Mouse (Mus musculus): ENCODE measurements around the gene Pcdh10.
A peak's percentile ranks its signal among the peaks of the same experiment; 100 is the strongest.

Pcdh10 gene

DNA sequence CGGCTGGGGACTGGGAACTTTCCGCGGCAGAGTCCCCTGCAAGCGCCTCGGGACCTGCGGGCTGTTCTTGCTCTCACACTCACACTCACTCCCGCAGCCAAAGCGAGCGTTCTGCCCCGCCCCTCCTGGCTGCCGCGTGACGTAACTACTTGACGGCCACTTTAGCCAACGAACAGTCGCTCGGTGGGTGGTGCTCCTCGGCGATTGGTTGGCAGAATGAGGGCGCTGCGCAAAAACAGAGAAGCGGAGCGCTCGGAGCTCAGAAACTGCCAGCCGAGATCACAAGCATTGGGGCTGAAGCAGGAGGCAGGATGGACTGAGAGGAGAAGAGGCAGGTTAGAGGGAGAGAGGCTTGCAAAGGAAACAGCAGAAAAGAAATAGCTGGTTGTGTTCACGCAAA, at the start of gene Pcdh10:
Gene Pcdh10 (plus strand): TSS at position 254 of the 400 bp plus-strand sequence.
- DNase-seq (ENCODE audit: low spot score), result peak; percentile 97

DNA sequence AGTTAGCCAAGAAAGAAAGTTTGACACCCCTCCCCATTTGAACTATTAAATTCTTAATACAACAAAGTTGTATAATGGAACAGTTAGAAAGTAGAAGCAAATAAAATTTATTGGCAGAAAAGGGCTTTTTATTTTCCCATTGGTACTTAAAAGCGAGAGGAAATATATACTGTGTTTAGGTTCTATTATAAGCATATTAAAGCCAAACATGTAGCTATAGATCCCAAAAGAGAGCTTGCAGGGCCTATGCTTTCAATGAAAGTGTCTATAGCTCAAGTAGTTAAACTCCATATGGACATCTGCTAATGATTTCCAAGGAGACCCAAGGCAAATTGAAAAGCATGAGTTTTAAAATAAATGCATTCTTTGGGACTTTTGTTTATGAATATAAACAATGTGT, 22.3 kb upstream of the Pcdh10 start:
- no peak for DNase-seq (ENCODE audit: low spot score)

DNA sequence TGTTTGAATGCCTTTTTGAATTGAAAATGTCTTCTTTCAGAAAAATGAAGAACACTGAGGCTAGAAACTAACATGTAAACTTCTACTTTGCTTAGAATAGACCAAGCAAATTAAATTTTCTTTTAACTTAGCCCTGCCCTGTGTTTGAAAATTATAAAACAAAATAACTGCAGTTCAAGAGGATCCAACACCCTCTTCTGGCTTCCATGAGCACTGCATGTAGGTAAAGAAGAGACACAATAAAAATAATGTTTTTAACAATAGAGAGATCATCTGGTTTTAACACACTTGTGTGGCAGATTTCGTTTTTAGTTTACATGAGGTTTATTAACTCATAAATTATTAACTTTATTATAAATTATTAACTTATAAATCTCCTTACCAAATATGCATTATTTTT, 9.2 kb upstream of the Pcdh10 start:
- no peak for DNase-seq (ENCODE audit: low spot score)

DNA sequence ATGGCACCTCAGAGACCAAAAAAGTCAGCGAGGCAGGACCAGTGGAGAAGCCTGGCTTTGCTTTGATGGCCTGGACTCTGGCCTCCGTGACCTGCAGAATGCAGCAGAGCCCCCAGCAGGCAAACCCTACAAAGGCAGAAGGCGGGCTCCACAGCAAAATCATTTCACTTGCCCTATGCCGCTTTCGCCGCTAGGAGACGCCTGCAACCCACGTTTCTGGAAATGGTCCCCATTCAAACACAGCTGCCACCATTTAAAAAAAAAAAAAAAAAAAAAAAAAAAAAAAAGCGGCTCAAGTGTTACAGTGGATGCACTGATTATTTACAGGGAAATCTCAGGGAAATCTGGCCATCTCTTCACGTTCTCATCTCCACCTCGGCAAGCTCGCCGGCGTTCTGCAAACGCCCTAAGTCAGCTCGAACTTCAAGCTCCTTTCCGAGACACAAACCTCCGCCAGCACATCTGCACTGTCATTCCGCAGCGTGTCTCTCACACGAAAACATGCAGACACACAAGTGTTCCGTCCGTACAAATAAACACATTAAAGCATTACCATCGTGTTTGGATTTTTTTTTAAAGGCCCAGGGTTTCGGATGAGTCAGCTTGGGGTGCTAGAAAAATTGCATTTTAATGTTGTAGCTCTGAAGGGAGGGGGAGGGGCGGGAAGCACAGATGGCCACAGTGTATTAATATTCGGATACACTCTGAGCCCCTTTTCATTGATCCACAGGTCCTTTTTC, 2.3 kb upstream of the Pcdh10 start:
- peak; percentile 92 for DNase-seq (ENCODE audit: low spot score)

DNA sequence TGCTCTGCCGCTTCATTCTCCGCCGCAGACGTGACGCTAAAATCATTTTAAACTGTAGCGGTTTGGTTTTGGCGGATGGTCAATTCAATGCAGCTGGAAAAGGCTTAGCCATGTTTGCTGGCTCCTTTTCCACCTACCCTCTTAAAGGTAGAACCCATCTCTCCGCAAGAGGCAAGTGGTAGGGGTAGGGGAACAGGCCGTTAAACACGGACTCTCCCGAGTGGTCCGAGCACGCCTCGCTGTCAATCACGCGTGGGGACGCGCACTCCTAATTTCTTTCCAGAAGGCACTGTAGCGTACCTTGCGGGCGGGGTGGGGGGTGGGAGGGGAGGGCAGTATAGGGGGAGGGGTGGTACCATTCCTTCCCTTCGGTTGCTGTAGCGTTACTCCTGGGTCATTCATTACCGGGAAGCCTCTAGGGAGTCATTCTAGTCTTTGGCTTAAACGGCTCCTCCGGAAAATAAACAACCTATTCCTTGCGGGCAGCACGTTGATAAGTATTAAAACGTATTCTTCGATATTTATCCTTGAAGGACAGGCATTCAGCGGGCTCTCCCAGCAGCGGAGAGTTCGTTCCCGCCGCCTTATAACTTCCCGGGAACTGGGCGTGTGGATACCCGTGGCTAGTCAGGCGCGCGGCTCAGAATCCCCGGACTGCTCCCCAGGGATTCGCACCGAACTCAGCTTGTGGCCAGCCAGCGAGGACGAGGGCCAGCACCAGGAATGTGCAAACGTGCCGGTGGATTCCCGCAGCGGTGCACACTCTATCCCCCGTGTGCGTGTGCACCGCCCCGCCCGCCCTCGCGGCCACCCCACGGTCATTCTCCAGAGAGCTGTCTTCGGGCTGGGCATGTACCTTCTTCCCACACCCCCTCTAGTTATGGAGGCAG, 1.5 kb upstream of the Pcdh10 start:
- DNase-seq (ENCODE audit: low spot score), result peak; percentile 62

DNA sequence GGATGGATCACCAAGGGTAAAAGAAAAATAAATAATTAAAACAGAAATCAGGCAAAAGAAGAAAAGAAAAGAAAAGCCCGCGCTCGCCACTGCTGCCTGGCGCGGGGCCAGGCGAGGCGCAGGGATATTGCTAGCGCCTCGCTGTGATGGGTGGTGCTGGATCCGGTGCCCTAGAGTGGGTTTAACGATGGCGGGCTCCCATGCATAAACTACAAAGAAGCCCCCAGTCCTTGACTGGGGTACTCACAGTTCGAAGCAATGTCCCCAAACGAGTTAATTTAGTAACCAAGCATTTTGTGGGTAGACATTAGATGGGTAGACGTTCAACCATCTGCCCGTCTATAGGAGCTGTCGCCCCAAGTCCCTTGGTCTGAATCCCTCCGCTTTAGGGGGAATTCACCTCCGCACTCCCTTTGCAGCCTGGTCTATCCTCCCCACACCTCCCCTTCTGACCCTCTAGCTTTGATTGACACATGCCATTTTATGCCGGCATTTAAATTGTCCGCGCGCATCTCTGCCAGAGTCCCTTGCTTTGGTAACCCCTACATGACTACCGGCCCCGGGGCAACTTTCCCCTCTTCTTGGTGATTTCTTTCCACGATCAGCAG, 703 bp upstream of the Pcdh10 start:
- peak; percentile 69 for DNase-seq (ENCODE audit: low spot score)

DNA sequence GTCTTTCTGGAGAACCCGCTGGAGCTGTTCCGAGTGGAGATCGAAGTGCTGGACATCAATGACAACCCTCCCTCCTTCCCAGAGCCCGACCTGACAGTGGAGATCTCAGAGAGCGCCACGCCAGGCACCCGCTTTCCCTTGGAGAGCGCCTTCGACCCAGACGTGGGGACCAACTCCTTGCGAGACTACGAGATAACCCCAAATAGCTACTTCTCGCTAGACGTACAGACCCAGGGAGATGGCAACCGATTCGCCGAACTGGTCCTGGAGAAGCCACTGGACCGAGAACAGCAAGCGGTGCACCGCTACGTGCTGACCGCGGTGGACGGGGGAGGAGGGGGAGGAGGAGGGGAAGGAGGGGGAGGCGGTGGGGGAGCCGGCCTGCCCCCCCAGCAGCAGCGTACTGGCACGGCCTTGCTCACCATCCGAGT, 1.4 kb downstream of the Pcdh10 start:
- DNase-seq (ENCODE audit: low spot score), result no peak

DNA sequence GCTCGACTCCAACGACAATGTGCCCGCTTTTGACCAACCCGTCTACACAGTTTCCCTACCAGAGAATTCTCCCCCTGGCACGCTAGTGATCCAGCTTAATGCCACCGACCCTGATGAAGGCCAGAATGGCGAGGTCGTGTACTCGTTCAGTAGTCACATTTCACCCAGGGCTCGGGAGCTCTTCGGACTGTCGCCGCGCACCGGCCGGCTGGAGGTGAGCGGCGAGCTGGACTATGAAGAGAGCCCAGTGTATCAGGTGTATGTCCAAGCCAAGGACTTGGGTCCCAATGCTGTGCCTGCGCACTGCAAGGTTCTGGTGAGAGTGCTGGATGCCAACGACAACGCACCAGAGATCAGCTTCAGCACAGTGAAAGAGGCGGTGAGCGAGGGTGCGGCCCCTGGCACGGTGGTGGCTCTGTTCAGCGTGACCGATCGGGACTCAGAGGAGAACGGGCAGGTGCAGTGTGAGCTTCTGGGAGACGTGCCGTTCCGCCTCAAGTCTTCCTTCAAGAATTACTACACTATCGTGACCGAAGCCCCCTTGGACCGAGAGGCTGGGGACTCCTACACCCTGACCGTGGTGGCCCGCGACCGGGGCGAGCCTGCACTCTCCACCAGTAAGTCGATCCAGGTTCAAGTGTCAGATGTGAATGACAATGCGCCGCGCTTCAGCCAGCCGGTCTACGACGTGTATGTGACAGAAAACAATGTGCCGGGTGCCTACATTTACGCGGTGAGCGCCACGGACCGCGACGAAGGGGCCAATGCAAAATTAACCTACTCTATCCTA, 2.0 kb downstream of the Pcdh10 start:
- peak; percentile 50 for DNase-seq (ENCODE audit: low spot score)

DNA sequence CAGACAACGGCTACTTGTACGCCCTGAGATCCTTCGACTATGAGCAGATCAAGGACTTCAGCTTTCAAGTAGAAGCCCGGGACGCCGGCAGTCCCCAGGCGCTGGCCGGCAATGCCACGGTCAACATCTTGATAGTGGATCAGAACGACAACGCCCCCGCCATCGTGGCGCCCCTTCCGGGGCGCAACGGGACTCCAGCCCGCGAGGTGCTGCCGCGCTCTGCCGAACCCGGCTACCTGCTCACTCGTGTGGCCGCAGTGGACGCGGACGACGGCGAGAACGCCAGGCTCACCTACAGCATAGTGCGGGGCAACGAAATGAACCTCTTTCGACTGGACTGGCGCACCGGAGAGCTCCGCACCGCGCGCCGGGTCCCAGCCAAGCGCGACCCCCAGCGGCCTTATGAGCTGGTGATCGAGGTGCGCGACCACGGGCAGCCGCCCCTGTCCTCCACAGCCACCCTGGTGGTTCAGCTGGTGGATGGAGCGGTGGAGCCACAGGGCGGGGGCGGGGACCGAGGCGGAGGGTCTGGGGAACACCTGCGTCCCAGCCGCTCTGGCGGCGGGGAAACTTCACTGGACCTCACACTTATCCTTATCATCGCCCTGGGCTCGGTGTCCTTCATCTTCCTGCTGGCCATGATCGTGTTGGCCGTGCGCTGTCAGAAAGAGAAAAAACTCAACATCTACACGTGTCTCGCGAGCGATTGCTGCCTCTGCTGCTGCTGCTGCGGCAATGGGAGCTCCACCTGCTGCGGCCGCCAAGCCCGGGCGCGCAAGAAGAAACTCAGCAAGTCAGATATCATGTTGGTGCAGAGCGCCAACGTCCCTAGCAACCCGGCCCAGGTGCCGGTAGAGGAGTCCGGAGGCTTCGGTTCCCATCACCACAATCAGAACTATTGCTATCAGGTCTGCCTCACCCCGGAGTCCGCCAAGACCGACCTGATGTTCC, 2.9 kb downstream of the Pcdh10 start:
- DNase-seq (ENCODE audit: low spot score), result peak; percentile 57

DNA sequence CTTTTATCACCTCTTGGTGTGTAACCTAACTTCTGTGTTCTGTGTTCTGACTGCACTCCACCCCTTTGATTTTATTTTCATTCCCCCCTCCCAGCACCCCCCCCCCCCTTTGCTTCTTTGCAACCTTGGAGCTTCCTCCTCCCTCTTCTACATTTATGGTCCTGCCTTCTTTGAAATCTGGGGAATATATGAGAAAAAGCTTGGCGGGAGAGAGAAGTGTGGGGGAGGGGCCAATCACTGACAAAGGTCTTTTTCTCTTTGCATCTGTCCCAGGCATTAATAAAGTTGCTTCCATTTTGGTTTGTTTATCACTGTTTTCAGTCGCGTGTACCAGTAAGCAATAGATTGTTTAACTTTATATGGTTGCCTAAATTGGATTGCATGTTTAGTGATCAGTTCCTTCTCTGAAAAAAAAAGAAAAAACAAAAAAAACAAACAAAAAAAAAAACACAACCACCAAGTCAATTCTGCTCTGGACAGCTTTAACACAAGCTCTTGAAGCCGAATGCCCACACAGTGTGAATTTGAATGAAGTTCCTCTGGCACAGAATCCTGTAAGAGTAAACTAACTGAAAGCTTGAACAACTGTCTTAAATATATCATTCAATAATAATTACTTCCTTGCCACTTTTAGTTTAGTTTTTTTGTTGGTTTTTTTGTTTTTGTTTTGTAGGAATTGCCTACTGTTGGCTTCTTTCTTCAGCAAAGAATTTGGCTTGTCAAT, 4.0 kb downstream of the Pcdh10 start:
- DNase-seq (ENCODE audit: low spot score), result peak; percentile 44

DNA sequence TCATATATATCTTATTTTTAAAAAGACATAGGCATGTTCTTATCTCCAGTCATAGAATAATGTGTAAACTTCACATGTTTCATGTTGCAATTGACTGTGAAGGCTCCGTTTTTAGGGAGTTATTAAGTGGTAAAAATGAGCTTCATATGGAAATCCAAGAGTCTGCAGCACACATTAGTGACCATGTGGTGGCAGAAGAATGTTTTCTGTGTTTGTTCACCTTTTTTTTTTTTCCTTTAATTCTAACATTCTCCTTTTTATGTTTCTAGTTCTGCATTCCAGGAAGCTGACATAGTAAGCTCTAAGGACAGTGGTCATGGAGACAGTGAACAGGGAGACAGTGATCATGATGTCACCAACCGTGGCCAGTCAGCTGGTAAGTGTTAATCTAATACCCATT, 5.6 kb downstream of the Pcdh10 start:
- DNase-seq (ENCODE audit: low spot score), result no peak

DNA sequence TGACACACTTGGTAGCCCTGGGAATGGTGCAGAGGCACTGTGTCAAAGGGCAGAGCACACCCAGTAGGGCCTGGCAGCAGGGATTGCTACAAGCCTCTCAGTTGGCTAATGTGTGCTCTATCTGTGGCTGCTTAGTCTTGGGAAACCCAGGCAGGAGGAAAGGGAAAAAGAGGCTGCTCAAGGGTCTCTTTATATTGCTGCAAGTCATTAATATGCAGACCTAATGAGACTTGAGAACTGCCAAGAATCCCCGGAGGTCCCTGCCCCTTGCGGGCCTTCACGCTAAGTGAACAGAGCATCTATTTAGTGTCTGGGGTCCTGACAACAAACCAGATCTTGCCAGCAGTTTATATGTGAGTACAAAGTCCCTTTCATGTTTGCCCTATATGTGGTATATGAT, 6.8 kb downstream of the Pcdh10 start:
- DNase-seq (ENCODE audit: low spot score), result peak; percentile 17

DNA sequence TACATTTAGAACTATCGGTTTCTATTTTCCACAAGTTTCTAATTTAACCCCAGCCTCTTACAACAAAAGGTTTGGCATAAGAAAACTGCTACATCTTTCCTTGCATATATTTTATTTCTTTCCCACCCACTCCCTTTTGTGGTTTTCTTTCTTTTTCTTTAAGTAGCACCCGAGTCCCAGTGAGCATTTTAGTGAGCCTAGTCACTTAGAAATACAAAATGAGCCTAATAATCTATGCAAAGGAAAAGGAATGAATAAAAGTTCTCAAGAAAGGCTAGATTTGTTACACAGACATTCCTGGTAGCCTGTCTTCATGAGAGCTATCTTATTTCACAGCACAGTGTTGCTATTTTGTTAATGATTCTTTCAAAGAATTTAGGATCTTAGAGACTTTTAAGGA, 7.3 kb downstream of the Pcdh10 start:
- DNase-seq (ENCODE audit: low spot score), result no peak

DNA sequence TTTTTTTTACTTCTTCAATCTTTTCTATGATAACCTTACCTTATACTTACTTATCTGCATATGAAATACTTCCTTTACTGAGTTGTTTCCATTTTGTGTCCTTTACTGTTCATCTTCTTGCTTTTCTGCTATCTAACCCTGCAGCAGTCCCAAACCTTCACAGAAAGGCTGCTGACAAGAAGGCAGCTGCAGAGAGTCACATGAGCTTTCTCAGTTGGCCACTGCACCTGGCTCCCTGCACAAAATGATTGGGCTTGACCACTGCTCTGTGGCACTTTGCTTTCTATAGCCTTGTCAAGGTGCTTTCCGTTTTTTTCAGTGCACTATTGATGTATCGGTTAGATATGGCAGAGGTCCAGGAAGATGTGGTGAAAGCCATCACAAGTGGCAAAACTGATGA, 8.3 kb downstream of the Pcdh10 start:
- DNase-seq (ENCODE audit: low spot score), result no peak

DNA sequence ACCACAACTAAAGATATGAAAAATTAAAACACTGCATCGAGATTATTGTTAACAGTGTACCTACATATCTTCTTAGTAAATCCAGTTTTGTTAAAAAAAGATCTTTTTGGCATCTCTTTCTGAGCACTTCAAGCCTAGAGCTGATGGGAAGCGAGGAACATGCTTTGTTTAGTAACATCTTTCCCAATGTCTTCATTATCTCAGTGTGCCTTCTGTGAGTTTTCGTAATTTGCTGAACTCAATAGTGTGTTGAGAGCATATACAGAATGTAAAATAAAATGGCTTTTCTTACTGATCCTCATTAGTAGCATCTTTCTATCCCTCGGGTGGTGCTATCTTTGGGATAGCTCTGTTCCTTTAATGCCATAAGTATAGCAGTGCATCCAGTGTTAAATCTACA, 18.9 kb downstream of the Pcdh10 start:
- no peak for DNase-seq (ENCODE audit: low spot score)

DNA sequence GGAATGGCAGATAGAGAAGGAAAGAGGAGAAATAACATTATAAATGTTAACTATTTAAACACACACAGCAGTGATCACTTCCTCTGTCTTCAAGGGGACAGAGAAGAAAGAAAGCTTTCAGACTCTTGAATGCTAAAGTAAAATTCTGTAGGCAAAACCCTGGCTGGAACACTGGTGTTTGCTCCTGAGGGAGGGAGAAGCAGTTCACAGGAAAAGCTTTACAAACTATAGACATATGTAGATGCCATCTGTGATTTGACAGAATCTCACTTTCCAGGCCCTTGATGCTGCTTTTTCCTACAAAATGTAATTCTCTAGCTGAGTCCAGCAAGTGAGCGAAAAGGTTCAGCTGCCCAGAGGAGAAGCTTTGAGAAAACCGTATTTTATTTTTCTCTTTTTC, 25.0 kb downstream of the Pcdh10 start:
- DNase-seq (ENCODE audit: low spot score), result no peak

DNA sequence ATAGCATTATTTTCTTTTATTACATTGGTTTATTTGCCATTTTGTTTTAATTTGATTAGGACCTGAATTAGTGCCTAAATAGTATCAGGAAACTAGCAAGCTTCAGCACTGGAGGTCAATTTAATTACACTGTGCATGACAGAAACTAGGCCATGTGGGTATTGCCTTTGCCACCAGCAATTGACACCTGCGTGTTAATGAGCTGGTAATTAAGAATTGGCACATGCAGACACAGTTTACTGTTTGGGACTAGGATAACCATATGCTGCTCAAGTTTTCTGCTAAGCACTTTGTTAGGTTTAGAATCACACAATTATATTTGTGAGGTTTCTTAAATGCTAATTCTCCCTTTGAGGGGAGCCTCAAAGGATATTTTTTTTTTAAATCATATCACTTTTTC, 53.5 kb downstream of the Pcdh10 start:
- no peak for DNase-seq (ENCODE audit: low spot score)

DNA sequence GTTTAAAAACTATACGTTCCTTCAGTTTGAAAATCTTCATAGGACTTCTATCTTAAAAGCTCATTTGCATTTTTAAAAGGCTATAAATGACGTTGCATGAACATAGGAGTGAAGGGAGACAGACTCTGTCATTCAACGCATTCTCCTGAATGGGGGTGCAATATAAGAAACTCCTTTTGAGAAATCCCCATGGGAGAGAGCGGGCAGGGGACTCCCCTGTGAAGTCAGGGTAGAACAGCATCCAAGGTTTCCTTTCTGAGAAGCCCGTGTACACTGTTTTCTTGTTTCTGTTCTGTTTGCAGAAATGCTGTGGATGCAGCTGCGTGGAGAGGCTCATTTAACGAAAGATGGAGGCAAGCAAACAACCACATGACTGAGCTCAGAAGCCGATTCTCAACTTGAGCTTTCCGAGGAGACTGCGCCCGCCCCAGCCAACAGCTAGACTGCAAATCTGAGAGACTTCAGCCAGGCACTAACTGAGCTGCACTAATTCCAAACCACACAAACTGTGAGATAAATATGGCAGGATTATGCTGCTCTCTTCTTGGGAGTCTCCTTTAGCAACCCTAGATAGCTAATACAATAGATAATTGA, 54.1 kb downstream of the Pcdh10 start:
- DNase-seq (ENCODE audit: low spot score), result no peak

All from embryo, embryonic 10.5 days (tissue).